Mouse (Mus musculus) right cerebral cortex, postnatal 14 days (tissue): ENCODE measurements around the gene Clip2.

ENCODE experiments used
- DNase-seq: peaks from one replicate; pipeline ENCODE4 v3.0.0; 2022

Gene Clip2

DNA sequence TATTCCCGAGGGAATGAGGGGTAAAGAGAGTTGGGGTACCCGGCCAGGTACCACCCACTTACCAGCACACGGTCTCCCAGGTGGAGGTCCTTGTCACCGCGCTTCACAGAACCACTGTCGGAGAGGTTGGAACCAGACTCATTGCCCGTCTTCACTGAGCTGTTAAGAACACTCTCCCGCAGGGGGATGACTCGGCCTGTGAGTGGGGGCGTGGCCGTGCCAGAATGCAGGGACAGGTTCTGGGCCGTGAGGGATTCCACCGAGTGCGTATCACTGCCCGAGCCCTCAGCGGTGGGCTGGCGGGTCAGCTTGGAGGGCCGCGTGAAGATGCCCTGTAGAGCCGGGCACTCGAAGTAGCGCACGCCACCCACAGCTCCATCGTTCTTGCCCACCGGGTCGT is 29.7 kb downstream of the Clip2 start:
- no peak for DNase-seq

DNA sequence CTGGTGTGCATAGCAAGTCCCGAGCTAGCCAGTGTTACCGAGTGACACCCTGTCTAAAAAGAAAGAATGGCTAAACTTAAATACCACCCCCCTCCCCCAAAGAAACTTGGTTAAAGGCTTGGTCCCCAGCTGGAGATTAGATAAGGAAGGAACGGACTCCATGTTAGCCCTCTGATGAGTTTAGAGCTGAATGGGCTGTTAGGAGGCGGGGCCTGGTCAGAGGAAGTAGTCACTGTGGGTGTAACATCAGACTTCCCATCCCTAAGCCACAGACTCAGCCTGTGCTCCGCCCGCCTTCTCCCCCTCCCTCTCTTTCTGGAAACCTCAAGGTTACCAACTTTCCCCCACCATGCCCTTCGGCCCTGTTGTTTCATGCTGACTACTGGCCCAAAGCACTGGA is 30.4 kb downstream of the Clip2 start:
- DNase-seq = no peak

DNA sequence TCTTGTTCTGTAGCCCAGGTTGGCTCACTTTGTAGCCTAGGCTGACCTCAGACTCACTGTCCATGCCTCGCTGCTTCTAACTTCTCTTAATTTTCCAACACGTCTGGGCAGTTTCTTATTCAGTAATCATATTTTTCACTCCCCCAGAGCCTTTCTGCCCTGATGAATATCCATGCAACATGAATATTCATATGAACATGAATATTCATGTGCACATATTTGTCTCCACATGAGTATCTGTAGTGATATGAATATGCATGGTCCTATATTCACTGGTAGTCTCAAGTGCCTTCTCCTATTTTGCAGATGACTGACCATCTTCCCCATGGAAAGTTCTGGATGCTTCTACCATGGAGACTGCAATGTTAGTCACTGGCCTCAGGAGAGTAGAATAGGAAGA is 31.1 kb downstream of the Clip2 start:
- no peak for DNase-seq

DNA sequence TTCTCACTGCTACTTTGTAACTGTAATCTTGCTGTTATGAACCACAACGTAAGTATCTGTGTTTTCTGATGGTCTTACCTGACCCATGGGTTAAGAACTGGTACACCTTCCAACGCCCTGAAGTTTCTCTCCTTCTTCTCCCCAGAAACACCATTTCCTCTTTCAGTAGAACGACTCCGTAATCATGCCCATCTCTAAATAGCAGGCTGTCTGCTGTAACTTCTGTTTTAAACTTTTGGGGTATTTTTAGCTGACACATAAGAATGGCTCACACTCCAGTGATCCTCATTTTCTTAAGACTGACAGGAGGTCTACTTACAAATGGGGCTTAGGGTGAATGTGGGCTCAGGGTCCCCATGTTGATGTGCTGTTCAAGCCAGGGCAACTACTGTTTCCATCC is 32.1 kb downstream of the Clip2 start:
- no peak for DNase-seq

DNA sequence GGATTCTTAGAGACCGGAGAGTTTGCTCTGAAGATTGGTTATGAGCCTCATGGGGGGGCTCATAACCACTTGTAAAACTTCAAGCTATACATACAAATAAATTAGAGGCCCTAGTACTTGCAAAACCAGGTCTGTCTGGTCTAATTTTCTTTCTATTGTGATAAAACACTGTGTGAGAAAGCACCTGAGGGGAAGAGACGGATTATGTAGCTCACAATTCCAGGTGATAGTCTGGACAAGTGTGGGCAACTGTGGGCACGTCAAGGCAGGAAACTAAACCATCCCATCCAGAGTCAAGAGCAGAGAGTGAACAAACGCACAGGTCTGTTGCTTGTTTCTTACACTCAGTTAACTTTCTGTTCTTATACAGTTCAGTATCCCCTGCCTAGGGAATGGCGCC is 32.8 kb downstream of the Clip2 start:
- DNase-seq = no peak

DNA sequence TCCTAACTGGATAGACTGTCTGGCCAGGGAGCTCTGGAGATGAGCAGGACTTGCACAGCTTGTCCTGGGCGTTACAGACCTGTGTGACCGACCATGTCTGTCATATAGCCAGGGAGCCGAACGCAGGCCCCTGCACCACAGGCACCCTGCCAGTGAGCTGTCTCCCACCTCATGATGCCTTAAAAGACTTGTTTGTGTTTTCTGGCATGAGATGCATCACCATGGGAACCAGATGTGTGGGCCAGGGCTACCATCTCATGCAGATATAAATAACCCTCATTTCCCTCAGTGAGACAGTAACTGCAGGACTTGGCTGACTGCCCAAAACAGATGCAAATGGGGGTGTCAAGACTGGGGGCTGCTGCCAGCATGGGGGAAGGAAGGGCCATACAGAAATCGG is 40.1 kb downstream of the Clip2 start:
- DNase-seq = peak; percentile 81

DNA sequence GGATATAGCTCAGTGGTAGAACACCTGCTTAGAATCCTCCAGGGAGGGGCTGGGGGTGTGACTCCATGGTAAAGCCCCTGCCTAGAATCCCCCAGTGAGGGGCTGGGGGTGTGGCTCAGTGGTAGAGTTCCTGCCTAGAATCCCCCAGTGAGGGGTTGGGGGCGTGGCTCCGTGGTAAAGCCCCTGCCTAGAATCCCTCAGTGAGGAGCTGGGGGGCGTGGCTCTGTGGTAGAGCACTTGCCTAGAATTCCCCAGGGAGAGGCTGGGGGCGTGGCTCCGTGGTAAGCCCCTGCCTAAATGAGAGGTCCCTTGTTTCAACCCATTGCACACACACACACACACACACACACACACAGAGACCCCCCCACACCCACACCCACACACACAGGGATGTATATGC is 42.0 kb downstream of the Clip2 start:
- DNase-seq = no peak

DNA sequence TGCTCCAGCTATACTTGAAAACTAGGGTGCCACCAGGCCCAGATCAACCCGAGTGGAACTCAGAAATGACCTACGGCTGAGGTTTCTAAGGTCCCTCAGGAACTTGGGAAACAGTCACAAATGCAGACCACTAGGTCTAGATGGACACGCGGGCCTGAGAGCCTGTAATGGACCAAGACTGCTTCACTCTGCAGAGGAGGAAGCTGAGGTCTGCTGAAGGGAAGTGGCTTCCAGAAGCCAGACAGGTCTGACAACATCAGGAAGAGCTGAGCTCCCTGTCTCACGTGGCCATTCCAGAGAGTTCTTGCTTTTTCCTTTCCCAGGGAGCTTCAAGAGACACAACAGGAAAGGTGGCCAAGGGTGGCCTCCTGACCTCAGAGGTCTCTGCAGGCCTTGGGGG is 43.3 kb downstream of the Clip2 start:
- DNase-seq = no peak

DNA sequence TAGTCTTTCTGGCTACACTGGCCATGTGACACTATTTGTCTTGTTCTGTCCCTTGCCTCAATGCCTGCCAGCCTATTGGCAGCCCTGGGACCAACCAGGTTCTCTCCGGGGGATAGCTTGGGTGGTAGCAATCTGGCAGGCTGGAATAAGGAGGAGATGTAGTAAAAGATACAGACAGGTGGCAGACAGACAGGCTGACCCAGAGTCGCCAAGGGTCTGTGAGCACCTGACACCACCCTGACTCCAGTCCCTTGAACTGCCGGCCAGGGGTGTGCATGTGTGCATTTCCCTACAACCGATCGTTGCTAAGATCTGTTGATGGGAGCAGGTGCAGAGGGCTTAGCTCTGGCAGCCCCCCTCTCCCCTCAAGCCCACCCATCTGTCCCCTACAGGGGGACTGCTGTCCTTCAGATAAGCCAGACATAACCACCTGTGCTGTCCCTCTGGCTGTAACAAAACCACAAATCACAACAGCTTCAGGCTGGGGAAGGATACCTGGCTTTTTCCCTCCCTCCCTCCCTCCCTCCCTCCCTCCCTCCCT is 44.3 kb downstream of the Clip2 start:
- no peak for DNase-seq

DNA sequence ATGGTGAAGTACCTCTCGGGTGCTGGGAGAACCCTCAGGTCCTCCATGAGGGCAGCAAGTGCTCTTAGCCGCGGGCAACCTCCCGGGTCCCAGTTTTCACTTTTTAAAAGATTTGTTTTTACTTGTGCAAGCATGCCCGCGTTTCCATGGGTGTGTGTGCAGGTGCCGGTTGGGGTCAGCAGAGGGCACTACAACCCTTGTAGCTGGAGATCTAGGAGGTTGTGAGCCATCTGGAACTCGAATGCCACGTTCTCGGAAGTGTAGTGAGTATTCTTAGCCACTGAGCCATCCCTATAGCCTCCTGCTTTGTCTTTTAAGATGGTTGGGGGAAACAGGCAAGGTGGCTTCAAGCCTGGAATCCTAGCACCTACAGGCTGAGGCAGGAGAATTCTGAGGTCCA is 44.9 kb downstream of the Clip2 start:
- peak; percentile 74 for DNase-seq

DNA sequence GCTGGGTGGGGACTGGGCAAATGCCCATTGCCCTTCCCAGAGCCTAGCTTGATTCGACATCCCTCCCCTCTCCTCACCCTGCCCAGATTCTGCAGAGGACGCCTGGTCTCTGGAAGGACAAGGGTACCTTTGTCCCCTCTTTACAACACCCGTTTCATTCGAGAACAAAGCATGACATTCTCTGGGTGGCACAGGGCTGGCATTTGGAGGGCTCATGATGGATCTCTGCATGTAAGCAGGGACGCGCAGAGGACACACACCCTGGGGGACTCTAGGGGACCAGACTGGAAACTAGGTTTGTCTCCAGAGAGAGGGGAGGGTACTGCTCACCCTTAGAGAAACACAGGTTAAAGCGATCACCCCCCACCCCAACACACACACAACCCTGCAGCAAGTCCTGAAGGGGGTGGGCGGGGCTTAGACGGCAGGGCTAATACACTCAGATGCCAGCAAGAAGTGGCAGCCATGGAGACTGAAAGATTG is 46.4 kb downstream of the Clip2 start:
- no peak for DNase-seq

DNA sequence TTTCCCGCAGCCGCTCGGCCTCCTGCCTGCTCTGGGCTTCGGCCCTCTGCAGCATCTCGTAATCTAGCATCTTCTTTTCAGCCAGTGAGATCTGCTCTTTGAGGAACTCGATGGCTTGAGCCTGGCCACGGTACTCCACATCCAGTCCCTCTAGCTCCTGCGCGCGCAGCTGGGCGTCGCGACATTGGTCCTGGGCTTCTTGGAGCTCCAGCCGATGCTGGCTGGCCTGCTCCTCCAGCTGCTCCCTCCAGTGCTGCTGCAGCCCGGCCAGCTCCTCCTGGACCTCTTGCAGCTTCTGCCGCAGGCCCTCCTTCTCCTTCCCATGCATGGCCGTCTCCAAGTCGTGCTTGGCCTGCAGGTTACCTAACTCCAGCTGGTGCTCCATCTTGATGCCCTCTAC is 49.6 kb downstream of the Clip2 start:
- DNase-seq = no peak

DNA sequence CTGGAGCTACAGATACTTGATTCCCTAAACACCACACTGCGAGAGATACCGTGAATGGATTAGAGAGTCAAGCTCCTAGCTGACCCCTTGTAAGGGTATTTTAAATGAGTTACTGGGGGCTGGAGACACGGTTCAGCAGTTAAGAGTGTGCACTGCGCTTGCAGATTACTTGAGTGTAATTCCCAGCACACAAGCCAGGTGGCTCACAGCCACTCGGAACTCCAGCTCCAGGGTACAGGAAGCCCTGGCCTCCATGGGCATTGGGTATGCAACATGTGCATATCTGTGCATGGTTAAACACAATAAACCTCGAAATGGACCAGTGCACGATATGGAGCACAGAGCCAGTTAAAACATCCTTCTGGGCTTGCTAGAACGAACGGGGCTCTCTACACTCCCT is 50.8 kb downstream of the Clip2 start:
- DNase-seq = peak; percentile 48

DNA sequence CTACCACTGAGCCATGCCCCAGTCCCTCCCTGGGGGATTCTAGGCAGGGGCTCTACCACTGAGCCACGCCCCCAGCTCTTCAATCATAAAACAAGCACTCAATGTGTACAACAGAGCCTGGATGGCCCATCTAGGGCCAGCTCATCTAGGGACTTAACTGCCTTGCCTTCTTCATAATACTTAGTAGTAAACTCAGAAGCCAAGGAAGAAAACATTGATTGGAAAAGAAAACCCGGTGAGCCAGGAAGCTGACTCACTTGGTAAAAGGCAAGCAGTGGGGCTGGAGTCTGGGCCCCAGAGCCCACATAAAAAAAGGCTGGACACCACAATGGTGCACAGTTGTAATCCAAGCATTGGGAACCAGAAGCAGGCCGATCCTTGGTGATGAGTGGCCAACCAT is 51.6 kb downstream of the Clip2 start:
- DNase-seq = no peak

DNA sequence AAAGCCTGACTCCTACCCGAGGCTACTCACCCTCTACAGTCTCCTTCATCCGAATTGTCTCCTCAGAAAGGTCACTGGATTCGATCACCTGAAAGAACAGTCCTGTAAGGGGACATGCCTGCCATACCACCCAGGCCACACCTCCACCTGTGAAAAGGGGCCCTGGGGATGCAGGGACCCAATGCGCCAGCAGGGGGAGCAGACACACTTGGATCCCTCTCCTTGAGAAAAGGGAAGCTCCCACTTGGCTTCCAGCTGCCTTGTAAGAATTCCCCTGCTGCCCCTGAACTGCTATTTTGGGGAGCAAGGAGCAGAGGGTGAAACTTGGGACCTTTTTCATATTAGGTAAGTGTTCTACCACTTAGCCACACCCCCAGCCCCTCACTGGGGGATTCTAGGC is 52.2 kb downstream of the Clip2 start:
- DNase-seq = peak; percentile 62

DNA sequence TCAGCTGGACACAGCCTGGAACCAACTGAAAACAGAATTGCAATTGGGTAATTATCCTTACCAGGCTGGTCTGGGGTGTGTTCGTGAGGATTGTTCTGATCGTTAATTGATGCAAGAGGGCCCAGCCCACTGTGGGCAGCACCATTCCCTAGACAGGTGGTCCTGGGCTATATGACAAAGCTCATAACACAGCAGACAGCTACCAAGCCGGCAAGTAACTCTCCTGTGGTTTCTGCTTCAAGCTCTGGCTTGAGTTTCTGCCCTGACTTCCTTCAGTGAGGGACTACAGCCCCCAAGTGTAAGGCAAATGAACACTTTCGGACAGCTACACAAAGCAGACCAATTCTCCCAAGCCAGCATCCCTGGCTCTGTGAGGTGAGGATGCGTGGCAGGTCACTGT is 55.2 kb downstream of the Clip2 start:
- no peak for DNase-seq

DNA sequence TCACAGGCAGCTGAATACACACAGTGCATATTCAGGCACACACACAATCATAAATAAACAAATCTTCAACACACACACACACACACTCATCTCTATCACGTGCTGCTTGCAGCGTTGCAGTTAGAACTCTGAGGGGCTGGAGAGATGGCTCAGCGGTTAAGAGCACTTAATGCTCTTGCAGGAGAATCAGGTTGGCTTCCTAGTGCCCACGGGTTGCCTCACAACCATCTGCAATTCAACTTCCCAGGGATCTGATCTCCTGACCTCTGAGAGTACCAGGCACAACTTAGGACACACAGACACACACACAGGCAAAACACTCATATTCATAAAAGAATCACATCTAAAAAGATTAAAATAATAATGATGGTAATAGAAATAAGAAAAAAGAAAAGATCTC is 56.4 kb downstream of the Clip2 start:
- DNase-seq = no peak

DNA sequence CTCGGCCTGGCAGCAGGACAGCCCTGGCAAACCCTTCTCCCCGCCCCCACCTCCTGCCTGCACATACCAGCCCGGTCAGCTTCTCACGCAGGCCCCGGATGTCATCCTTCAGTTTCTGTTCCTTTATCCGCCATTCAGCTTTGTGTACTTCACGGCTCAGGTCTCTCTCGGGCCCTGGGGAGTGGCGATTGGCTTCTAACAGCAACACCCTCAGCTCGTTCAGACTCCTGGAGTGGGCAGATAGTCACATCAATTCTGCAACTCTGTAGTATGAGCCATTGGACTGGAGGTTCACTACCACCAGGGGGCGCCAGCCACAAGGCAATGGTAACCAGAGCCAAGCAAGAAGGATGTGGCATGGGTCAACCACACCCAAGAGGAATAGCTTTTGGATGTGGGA is 58.1 kb downstream of the Clip2 start:
- DNase-seq = peak; percentile 92

DNA sequence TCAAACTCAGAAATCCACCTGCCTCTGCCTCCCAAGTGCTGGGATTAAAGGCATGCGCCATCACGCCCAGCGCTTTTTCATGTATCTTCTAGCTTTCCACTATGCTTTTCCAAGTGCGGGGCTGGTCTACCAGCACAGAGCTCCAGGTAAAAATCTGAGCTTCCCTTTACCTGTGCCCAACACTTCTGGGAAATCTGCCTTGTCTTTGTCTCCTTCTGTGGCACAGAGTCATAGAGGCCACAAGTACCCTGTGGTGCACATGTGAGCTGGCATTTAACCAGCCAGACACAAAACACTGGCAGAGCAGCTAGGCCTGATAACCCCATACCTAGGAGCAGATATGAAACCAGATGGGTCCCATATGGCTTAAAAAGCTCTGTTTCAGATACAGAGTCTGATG is 59.3 kb downstream of the Clip2 start:
- DNase-seq = no peak

DNA sequence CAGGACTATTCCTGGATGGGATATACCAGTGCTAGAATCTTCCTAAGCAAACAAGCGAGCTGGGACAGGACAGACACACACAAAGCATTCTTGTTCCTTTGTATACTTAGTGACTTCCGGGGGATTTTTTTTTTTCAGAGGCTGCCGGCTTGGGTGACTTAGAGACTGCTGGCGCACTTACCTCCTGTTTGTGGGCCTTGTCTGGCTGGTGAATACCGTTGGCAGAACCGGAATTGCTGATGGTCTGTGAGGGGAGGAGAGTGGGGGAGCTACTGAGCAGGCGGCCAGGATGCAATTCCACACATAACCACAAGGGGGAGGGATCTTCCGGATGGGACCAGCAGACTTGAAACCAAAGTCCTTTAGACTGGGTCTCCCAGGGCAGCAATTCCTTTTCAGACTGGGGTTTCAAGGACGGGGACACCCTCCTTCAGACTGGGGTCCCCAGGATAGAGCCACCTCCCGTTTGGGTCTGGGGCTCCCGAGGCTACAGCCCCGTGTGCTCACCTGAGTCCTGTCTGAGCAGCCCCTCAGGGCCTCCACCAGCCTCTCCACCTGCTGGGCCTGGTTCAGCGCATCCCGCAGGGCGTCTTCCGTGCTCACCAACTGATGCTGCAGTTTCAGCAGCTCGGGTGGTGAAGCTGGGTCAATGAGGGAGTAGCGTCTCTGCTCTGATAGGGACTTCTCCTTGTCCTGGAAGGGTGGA is 60.4 kb downstream of the Clip2 start:
- DNase-seq = peak; percentile 89

DNA sequence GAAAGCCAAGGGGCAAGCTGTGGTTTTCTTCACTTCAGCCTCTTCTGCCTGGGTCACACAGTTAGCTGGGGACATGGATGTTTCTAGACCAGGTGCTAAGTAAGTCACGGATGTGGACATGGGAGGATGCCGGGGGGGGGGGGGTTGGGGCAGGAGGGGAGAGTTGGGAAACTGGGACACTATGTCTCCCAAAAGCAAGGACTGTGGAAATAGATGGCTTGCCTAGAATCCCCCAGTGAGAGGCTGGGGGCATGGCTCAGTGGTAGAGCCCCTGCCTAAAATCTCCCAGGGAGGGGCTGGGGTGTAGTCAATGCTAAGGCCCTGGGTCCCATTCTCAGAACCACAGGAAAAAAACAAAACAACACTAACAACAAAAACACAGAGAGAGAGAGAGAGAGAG is 61.0 kb downstream of the Clip2 start:
- no peak for DNase-seq

DNA sequence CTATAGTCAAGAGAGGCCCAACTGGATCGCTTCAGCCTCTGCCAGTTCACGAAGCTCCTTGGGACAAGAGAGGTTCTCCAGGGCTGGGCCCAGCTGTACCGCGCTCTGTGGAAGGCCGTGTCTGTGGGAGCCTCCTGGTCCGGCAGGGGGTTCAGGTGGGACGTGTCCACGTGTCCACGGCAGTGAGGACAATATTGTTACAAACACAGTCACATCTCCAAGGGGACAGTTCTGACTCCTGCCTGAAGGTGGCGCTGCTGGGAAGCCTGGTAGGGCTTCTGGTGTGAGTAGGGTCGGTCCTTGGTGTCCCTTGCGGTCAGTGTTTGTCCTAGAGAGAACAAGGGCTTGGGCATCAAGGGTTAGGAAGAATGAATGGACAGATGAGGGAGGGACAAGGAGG is 61.8 kb downstream of the Clip2 start:
- no peak for DNase-seq

DNA sequence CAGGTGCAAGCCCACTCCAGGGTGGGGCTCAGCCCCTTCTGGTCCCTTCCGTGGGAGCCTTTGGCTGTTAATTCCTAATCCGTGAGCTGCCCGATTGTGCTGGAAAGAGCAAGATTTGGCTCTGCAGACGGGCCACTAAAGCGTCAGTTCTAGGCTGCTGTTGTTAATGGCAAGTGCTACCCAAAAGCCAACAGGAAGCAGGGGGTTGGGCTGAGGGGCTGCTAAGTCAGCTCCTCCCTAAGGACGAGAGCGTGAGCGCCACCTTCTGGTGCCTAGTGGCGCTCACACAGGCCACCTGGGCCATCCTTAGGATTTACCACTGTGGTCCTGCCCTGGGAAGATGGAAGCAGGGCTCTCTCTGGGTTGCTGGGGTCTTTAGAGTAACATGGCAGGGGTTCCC is 62.7 kb downstream of the Clip2 start:
- DNase-seq = no peak

DNA sequence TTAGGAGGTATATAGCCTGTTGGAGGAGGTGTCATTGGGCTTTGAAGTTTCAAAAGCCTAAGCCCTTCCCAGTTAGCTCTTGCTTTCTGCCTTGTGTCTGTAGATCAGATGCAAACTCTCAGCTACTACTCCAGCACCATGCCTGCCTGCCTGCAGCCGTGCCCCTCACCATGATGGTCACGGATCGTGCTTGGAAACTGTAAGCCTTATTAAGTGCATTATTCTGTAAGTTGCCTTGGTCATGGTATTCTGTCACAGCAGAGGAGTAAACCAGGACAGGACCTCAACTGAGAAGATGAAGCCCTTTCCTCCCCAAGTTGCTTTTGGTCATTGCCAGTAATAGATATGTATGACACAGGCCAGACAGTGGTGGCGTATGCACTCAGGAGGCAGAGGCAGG is 63.6 kb downstream of the Clip2 start:
- no peak for DNase-seq

DNA sequence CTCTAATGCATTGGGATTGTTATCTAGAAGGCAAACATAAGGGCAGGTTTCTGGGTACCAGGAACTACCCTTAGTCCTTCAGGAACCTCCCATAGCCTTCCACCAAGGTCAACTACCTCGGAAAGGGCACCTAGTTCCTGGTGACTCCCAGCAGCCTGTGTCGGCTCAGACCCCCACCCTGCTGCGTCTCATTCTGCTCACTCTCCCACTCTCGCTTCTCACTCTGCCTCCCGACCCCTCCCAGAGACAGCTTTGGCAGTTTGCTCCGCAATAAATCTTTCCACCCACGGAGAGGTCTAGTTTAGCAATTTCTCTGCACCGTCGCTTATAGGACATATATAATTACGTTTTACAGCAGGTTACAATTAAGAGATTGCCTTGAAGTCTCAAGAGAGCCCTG is 64.2 kb downstream of the Clip2 start:
- no peak for DNase-seq
